Mouse (Mus musculus): ENCODE measurements around the gene Surf6. TPM values are rescaled to one million over a fixed set of nuclear protein-coding genes. Genes with fewer than 3 reads are reported as not detected.
"Not testable (repeated sequence)": the region's sequence is repeated elsewhere in the genome, so short reads cannot be mapped to it uniquely, and the experiment has no call there.

Gene Surf6
- polyA plus RNA-seq, 1 experiment from 2014 or later: 31.0 TPM

DNA sequence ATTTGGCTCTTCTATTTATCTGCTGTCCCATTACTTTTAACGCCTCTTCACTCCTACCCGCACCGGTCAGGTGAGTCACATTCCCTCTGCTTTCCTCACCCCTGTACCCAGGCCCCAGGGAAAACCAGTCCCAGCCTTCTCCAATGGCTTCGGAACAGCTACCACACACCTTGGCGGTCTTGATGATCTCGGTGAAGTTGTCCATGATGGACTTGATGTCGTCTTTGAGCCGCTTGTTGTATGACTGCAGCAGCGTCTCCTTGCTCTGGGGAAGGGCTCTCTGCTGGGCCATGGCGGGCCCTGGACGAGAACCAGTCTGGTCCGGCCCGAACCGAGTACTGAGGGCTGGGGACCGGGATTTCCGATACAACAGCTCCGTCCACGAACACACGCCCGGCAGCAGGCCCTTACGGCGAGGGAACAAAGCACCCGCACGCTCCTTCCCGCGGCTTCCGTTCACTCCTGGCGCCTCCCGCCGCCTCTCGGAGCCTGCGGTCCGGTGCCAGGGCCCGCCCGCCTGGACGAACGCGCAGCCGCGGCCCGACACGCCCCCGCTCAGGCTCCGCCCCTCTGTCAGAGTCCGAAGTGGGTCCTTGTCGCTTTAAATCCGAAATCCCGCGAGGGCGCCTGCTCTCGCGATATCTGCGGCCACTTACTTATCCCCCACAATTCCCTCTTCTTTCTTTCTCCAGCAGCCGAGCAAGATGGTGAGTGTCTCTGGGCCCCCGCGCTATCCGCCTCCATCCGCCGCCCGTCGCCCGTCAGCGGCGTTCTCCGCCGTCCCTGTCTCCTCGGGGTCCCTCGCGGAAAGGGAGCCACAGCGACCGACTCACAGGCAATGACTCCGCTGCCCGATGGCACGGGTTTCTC is 7.7 kb upstream of the Surf6 start, which contains the start of the genes Med22 and Rpl7a:
TSS of gene Med22 (minus strand) at position 554 of the 870 bp plus-strand sequence.
TSS of gene Rpl7a (plus strand) at position 641 of the 870 bp plus-strand sequence.
- Histone ChIP-seq H3K4me2 (replicated peaks) (peak within 1 kb of the TSS; percentile 100), H3K9me3 (no peaks in the 10 kb centered on the region), H3K27ac (peak within 1 kb of the TSS; percentile 94), H3K27me3 (no peaks in the 10 kb centered on the region), H3K4me1 (replicated peaks) (peaks cover 52% of the 10 kb centered on the region), H3K36me3 (peaks cover 62% of the 10 kb centered on the region), H3K4me3 (replicated peaks) (peak within 1 kb of the TSS; percentile 95), H3K9ac (replicated peaks) (peak within 1 kb of the TSS; percentile 99)
- peak; percentile 92 for ATAC-seq
- WGBS: under 1% methylated on average over 74 of the region's 74 CpGs

DNA sequence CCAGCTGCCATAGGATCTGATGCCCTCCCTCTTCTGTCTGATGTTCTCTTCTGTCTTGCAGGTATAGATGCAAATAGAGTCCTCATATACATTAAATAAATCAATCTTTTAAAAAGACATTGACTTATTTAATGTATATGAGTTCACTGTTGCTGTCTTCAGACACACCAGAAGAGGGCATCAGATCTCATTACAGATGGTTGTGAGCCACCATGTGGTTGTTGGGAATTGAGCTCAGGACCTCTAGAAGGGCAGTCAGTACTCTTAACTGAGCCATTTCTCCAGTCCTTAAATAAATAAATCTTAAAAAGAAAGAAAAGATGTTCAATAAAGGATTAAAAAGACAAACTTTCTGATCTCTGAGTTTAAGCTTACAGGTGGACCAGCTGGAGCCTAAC is 6.7 kb upstream of the Surf6 start:
- H3K9me3 ChIP-seq: no peaks in the 10 kb centered on the region
- peak overlapping the region; percentile 95 for H3K4me3 ChIP-seq (replicated peaks)
- peak overlapping the region; percentile 91 for H3K9ac ChIP-seq (replicated peaks)
- H3K4me2 ChIP-seq (replicated peaks): peak overlapping the region; percentile 89
- H3K27me3 ChIP-seq: no peaks in the 10 kb centered on the region
- H3K4me1 ChIP-seq (replicated peaks): peaks cover 42% of the 10 kb centered on the region
- ATAC-seq: no peak
- H3K27ac ChIP-seq: peak overlapping the region; percentile 94; the same call in 1 of the 2 replicates
- H3K36me3 ChIP-seq: peaks cover 67% of the 10 kb centered on the region

DNA sequence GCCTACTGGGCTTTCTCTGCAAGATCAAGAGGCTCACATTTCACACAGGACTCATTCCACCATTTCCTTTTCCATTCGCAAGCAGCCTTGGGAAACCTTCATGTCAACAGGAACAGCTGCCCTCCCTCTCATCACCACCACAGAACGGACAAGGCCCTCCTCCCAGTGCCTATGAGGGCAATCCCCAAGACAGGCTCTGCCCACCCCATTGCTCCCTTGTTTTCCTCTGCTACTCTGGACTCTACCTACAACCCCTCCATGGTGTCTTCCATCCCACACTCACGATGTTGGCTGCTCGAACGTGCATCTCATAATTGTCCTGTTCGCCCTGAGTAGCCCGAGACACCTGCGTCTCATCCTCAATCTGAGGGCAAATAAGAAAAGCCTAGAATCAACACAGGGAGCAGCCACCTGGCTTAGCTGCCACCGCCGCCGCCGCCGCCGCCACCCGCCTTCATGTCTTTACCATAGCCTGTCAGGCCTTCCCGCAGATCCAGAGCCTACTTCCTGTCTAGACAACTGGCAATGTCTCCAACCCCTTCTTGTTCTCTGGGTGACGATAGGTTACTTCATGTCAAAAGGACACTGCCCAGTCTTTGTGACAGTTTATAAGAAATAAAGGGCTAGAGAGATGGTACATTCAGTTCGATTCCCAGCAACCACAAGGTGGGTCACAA is 6.2 kb upstream of the Surf6 start:
- 85% methylated on average over 18 of the region's 18 CpGs for WGBS
- H3K9me3 ChIP-seq: no peaks in the 10 kb centered on the region
- no peak for ATAC-seq
- H3K4me1 ChIP-seq (replicated peaks): peaks cover 45% of the 10 kb centered on the region
- H3K4me2 ChIP-seq (replicated peaks): peak overlapping the region; percentile 89
- peak overlapping the region; percentile 95 for H3K4me3 ChIP-seq (replicated peaks)
- H3K27ac ChIP-seq: no peak overlapping the region
- peaks cover 65% of the 10 kb centered on the region for H3K36me3 ChIP-seq
- no peaks in the 10 kb centered on the region for H3K27me3 ChIP-seq
- H3K9ac ChIP-seq (replicated peaks): peak overlapping the region; percentile 91

DNA sequence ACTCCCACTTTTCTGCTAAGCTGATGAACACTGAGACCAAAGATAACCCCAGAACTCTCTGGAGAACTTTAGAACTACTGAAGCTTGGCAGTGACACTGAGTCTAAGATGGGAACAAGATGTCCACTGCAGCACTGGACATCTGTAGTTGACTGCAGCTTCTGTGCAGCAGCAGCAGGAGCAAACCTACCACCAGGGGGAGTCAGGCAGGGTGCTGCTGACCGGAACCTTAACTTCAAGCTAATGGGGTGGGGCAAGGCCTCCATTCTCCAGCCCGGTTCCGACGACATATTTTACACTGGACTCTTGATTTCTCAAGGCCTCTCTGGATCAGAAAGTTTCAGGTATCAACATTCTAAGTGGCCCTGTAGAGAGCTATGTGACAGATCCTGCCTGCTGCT is 4.4 kb upstream of the Surf6 start:
- ATAC-seq: no peak
- Histone ChIP-seq H3K4me3 (replicated peaks) (no peak overlapping the region), H3K4me1 (replicated peaks) (peaks cover 47% of the 10 kb centered on the region), H3K27ac (no peak overlapping the region), H3K9me3 (no peaks in the 10 kb centered on the region), H3K4me2 (replicated peaks) (no peak overlapping the region), H3K27me3 (no peaks in the 10 kb centered on the region), H3K36me3 (peaks cover 48% of the 10 kb centered on the region), H3K9ac (replicated peaks) (no peak overlapping the region)
- 67% methylated on average over 4 of the region's 4 CpGs for WGBS

DNA sequence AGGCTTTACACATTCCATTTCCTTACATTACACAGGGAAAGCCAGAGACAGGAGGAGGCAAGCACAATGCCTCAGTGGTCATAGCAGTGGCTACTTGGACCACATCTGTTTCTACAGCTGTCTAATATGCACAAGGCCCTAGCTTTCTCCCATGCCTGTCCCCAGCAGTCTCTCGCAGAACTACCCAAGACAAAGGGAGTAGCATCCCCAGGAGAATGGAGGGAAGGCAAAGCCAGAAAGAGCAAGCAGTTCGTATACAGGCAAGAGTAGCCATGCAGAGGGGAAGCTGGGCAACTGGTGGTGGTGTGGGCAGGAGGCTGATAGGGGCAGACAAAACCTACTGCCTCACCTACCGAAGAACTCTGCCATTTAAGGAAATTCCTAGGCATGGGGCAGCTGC is 3.8 kb upstream of the Surf6 start:
- Histone ChIP-seq H3K27ac (no peak overlapping the region), H3K9me3 (no peaks in the 10 kb centered on the region), H3K36me3 (peaks cover 45% of the 10 kb centered on the region), H3K4me1 (replicated peaks) (peaks cover 47% of the 10 kb centered on the region), H3K27me3 (no peaks in the 10 kb centered on the region), H3K4me2 (replicated peaks) (no peak overlapping the region), H3K9ac (replicated peaks) (no peak overlapping the region), H3K4me3 (replicated peaks) (no peak overlapping the region)
- 97% methylated on average over 3 of the region's 3 CpGs for WGBS
- ATAC-seq: no peak

DNA sequence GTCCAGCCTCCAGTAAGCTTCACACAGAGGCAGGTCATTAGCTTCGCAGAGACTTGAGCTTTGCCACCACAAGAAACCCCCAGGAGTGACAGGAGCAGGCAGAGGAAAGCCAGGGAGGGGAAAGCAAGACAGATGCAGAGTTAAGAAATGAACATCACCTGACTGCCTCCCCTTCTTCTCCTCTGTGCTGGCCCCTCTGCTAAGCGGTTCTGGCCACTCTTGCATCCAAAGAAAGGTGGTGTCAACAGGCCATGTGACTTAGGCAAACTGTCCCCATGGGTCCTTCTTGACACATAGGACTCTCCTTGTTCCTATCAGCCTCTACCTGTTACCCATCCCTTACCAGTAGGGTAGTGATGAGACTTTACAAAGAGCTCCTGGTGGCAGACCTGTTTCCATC is 3.3 kb upstream of the Surf6 start:
- H3K9me3 ChIP-seq: no peaks in the 10 kb centered on the region
- ATAC-seq: no peak
- no peak overlapping the region for H3K4me3 ChIP-seq (replicated peaks)
- no peak overlapping the region for H3K4me2 ChIP-seq (replicated peaks)
- H3K27me3 ChIP-seq: no peaks in the 10 kb centered on the region
- H3K9ac ChIP-seq (replicated peaks): no peak overlapping the region
- H3K4me1 ChIP-seq (replicated peaks): peaks cover 52% of the 10 kb centered on the region
- peaks cover 45% of the 10 kb centered on the region for H3K36me3 ChIP-seq
- no peak overlapping the region for H3K27ac ChIP-seq
- WGBS: 80% methylated on average over 2 of the region's 2 CpGs

DNA sequence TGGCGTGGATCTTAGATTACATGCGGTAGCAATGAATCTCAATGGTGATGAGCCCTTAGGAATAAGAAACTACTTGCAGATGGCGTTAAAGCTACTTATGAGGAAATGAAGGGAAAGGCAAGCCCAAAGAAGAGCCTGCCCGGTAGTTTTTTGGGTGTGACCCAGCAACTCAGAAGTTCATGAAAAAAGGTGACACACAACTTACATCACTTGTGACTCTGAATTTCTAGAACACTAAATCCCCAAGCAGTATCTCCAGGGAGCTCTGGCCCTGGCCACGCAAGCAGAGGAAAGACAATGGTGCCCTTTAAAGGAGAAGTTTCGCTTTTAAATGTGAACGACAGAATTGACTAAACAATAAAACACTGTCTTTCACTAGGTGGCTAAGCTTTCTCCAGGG is 632 bp upstream of the Surf6 start:
- Histone ChIP-seq H3K9ac (replicated peaks) (peak overlapping the region; percentile 81), H3K36me3 (peaks cover 63% of the 10 kb centered on the region), H3K4me2 (replicated peaks) (peak overlapping the region; percentile 84), H3K4me3 (replicated peaks) (peak overlapping the region; percentile 78), H3K4me1 (replicated peaks) (peaks cover 43% of the 10 kb centered on the region), H3K9me3 (no peaks in the 10 kb centered on the region), H3K27me3 (no peaks in the 10 kb centered on the region), H3K27ac (peak overlapping the region; percentile 88)
- ATAC-seq: no peak
- WGBS: 14% methylated on average over 7 of the region's 7 CpGs

DNA sequence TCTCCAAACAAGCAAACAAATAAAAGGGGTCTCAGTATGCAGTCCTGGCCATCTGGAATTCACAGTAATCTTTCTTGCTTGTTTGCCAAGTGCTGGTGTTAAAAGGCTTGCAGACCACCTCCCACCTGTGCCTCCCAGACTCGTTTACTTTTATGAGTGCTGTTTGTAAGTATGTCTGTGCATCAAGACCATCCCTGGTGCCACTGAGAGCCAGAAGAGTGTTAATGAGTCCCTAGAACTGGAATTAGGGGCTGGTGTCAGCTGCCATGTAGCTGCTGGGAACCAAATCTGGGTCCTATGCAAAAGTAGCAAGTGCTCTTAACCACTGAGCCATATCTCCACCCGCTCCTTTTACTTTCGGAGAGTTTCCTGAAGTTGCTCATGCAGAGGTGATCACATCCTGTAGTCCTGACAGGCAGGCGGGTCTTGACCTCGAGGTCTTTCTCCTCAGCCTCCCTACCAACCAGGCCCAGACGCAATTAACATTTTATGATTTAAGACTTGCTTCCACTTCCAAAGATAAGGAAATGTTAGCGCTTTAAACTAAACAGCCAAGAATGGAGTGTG is 762 bp downstream of the Surf6 start:
- ATAC-seq: no peak

DNA sequence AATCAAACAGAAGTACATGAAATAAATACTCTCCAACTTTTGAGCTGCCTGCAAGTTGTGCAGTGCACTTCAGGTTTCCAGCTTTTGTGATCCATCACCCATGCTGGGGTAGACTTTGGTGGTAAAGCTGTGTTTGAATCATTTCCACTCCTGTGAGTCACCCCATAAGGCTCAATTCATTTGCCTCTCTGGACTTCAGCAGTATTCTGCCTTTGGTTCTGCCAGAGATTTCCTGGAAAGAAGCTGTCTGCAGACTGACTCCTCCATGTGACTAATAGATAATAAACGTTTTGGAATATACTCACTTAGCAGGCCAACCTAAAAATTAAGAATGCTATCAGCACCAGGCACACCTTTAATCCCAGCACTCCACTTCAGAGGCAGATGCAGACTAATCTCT is 1.9 kb downstream of the Surf6 start:
- peaks cover 63% of the 10 kb centered on the region for H3K36me3 ChIP-seq
- no peak overlapping the region for H3K27ac ChIP-seq
- H3K27me3 ChIP-seq: no peaks in the 10 kb centered on the region
- no peak overlapping the region for H3K9ac ChIP-seq (replicated peaks)
- H3K4me2 ChIP-seq (replicated peaks): no peak overlapping the region
- 87% methylated on average over 1 of the region's 1 CpGs for WGBS
- ATAC-seq: no peak
- H3K4me1 ChIP-seq (replicated peaks): peaks cover 32% of the 10 kb centered on the region
- H3K9me3 ChIP-seq: no peaks in the 10 kb centered on the region
- H3K4me3 ChIP-seq (replicated peaks): no peak overlapping the region

More for the DNA sequence above, 762 bp downstream of the Surf6 start:
- Histone ChIP-seq H3K4me1 (replicated peaks) (peaks cover 32% of the 10 kb centered on the region), H3K9ac (replicated peaks) (peak overlapping the region; percentile 81), H3K9me3 (no peaks in the 10 kb centered on the region), H3K27me3 (no peaks in the 10 kb centered on the region), H3K4me3 (replicated peaks) (peak overlapping the region; percentile 78), H3K36me3 (peaks cover 63% of the 10 kb centered on the region), H3K4me2 (replicated peaks) (peak overlapping the region; percentile 84), H3K27ac (no peak overlapping the region)
- 17% methylated on average over 7 of the region's 7 CpGs for WGBS

DNA sequence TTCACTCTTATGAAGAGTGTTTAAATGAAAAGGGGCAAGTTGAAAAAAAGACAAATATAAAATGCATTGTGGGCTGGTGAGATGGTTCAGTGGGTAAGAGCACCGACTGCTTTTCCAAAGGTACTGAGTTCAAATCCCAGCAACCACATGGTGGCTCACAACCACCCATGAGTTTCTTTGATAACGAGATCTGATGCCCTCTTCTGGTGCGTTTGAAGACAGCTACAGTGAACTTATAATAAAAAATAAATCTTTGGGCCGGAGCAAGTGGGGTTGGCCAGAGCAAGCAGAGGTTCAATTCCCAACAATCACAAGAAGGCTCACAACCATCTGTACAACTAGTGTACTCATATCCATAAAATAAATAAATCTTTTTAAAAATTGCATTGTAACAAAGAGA is 6.8 kb downstream of the Surf6 start:
- no peaks in the 10 kb centered on the region for H3K9me3 ChIP-seq
- H3K4me1 ChIP-seq (replicated peaks): peaks cover 7% of the 10 kb centered on the region
- no peak overlapping the region for H3K4me3 ChIP-seq (replicated peaks)
- no peak for ATAC-seq
- no peak overlapping the region for H3K9ac ChIP-seq (replicated peaks)
- no peak overlapping the region for H3K27ac ChIP-seq
- H3K36me3 ChIP-seq: peaks cover 90% of the 10 kb centered on the region
- WGBS: 95% methylated on average over 4 of the region's 4 CpGs
- no peaks in the 10 kb centered on the region for H3K27me3 ChIP-seq
- H3K4me2 ChIP-seq (replicated peaks): no peak overlapping the region

DNA sequence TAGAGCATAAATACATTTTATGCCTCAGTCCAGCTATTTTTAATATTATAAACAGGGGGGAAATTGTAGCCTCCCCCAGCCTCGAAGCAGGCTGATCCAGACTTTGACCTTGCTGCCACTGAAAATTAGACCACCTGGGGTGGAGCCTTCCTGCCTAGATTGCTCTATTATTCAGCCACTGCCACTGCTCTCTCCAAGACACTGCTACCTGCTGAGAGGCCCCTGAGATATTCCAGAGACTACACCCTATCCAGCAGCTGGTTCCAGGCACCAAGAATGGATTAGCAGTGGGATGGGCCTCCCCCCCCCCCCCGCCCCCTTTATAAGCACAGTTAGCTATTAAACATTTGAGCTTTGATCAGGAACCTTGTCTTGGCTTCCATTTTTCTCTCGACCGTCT is 16.5 kb downstream of the Surf6 start:
- not testable (repeated sequence) for H3K4me1 ChIP-seq (replicated peaks); ATAC-seq; H3K27ac ChIP-seq; H3K27me3 ChIP-seq; H3K4me2 ChIP-seq (replicated peaks); H3K9ac ChIP-seq (replicated peaks); H3K4me3 ChIP-seq (replicated peaks); H3K9me3 ChIP-seq
- 58% methylated on average over 4 of the region's 4 CpGs for whole genome bisulfite sequencing
- H3K36me3 ChIP-seq: peaks cover 34% of the 10 kb centered on the region

DNA sequence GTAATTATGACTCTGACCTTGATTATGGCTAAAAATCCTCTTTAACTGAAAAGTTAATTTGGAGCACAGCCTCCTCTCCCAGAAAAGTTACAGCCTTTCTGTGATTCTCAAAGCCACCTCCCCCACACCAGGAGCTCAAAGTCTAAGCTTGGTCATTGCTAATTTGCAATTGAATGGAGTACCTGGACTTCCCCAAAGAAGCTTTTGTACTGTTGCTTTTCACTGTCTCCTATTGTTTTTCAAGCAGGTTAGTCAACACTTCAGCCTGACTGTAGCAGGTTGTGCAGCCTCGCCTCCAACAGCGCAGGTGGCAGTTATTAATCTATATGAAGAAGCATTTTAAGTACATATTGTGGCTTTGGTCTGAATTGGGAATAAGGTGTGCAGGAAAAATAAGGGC is 17.1 kb downstream of the Surf6 start:
- 75% methylated on average over 2 of the region's 2 CpGs for WGBS
- not testable (repeated sequence) for H3K4me2 ChIP-seq (replicated peaks)

More for the DNA sequence above, 17.1 kb downstream of the Surf6 start:
- H3K27ac ChIP-seq; H3K4me1 ChIP-seq (replicated peaks); H3K4me3 ChIP-seq (replicated peaks); H3K9ac ChIP-seq (replicated peaks); H3K27me3 ChIP-seq; ATAC-seq; H3K9me3 ChIP-seq: not testable (repeated sequence)
- peaks cover 27% of the 10 kb centered on the region for H3K36me3 ChIP-seq

Data from midbrain, embryonic 13.5 days (tissue).